Mouse (Mus musculus) gastrocnemius, postnatal 36 days (tissue): Measurements from ENCODE around the gene AB124611. TPM values are rescaled to one million over a fixed set of nuclear protein-coding genes. Genes with fewer than 3 reads are reported as not detected.

Experiments
- DNase-seq, 2 experiments: peaks; one replicate each; pipeline ENCODE4 v3.0.0; 2022
- intact Hi-C: fragments of 180-260 bp; cut with DNase I; formaldehyde crosslinking; loops from one replicate; pipeline ENCODE4 v1.15.1; 2025
- total RNA-seq, 2 experiments: library from RNA; stranded (reverse); gene quantifications; 2 replicates each; pipeline ENCODE4 v1.2.3; 2021

The AB124611 gene
- total RNA-seq, 2 experiments from 2014 or later = 0.59 to 0.72 TPM

DNA sequence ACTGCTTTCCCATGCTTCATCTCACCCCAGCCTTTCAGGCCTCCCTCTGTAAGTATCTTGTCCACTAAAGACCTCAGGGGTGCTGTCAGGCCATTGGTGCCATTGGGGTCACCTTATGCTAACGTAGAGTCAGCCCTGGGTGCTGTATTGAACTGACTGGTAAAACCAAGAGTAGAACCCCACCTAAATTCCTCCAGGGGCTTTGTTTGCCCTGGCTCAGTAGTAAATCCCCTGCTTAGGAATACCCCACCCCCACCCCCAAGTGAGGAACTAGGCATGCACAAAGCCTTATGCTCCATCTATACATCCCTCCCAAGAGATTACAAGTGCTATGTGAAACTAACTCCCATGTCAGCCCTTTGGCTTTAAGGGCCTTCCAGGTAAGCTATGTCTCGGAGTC lies 31.6 kb downstream of the AB124611 start:
- no peak for DNase-seq
- intact Hi-C loops = no loop called here

DNA sequence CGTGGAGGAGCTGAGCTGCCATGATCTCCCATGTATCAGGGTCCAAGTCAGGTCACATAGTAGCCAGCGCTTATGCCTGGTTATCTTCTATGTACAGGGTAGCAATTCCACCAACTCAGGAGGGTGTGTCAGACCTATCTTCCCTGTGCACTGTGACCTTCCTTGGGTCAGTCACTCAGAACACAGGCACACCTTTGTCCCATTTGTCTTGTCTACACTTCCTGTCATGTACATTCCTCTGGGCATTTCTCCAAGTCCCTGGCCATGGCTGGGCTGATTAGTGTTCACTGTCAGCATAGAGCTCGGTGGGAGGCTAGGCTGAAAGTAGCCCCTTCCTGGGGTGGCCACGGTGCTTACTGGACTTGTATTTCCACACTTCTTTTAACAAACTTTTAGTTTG lies 32.4 kb downstream of the AB124611 start:
- intact Hi-C loops = no loop called here
- DNase-seq = no peak

DNA sequence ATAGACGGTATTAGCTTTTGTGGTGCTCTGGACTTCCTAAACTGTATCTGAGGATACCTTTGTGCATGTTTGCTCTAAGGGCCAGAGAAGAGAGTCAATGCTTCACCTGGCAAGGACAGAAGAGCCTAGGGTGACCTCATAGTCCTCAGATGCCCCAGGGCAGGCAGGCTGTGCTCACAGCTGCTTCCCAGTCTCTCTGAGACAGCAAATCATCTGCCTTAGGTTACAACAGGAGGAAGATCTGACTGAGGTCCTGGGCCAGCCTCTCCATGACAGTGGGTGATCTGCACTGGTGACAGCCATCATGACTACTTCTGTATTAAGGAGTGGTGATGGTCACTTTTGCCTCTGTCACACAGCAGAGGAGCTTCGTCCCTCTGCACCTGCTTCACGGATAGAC lies 33.2 kb downstream of the AB124611 start:
- no peak for DNase-seq
- intact Hi-C loops = no loop called here

DNA sequence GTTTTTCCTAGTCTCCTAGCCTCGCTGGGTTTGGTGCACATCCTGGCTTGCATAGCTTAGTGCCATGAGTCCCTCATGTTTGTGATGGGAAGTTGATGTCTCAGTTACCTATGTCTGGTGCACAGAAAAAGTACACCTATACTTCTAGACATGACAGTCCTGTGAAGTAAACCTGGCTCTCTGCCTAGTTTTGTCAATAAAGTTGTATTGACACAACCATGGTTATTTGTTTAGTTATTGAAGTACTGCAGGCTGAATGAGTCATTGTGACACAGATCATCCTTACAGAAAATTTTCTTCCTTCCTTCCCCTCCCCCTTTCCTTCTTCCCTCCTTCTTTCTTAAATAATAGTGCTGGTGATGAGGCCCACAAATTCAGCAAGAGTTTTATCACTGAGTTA lies 38.4 kb downstream of the AB124611 start:
- intact Hi-C loops = no loop called here
- DNase-seq = no peak

DNA sequence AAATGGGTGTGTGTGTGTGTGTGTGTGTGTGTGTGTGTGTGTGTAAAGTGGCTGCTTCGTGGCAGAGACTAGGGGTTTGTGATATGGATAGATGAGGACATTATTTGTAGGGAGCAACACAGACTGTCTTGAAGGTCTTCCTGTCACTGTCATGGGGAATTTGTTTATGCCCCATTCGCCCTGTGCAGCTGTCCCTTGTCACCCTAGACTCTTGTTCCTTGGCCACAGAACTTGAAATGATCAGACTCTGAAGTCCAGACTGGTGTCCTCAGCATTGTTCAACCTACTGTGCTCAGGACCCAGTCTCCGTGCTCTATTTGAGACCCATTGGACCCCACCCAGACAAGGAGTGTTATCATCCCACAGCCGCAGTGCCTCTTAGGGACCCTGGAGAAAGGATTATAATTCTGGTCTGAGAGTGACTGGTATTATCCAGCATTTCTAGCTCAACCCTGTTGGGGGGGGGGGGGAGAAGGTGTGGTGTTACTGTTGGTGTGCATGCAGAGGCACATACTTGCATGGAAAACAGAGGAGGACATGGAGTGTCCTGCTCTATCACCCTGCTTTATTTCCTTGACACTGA lies 39.1 kb downstream of the AB124611 start:
- DNase-seq = no peak
- intact Hi-C loops = no loop called here

DNA sequence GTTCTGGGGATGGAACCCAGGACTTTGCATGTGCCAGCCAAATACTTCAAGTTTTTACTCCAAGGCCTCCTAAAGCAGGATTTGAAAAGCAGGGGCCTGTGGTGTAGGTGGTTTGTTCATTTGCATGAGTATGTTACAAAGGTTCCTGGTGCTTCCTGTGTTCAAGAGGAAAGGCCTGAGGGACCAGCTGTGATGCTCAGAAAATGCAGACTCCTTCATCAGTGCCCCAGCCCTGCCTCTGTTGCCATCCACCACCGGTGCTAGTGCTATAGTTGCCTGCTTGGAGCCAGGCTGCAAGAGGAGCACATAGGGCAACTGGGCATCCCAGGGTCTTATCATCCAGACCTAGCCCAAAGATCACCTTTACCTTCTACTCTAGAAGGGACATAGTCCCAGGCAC lies 40.6 kb downstream of the AB124611 start:
- no peak for DNase-seq
- intact Hi-C loops = no loop called here

DNA sequence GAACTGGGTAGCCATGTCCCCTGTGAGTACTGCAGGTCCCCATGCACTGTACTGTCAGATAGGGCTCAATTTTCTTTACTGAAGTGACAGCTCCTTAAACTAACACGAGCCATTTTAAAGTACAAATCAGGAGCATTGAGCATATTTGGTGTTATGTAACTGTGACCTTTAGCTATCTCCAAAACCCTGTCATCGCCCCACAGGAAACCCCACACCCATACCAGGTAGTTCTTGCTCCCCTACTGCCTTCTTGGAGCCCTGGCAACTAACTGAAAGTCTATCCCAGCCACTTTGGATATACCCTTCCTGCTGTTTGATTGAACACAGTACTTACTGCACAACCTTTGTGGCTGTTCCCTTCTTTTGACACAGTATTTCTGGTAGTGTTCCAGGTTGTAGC lies 41.1 kb downstream of the AB124611 start:
- DNase-seq = no peak
- intact Hi-C loops = no loop called here

DNA sequence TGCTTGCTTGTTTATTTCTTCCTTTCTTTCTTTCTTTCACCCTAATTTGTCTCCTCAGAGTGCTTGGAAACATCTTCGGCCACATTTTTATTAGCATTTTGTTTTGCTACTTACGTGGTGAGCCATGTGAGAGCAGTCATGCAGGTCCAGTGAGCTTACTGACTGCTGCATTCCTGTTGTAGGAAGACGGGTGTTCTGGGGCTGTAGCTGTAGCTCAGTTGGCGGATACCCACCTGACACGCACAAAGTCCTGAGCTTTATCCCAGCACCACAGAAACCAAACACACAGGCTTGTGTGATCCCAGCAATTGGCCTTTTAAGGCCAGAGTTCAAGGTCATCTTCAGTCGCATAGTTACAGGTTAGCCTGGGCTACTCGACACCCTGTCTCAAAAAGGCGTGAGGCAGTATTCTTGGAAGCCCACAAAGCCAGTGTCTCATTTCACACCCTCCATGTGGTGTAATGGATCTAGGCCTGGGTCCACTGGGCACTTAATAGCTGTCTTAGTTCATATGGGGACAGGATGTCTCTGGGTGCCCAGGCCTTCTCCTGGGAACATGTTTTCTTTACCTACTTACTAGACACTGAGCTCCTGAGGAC lies 42.8 kb downstream of the AB124611 start:
- DNase-seq = no peak
- intact Hi-C loops = no loop called here

DNA sequence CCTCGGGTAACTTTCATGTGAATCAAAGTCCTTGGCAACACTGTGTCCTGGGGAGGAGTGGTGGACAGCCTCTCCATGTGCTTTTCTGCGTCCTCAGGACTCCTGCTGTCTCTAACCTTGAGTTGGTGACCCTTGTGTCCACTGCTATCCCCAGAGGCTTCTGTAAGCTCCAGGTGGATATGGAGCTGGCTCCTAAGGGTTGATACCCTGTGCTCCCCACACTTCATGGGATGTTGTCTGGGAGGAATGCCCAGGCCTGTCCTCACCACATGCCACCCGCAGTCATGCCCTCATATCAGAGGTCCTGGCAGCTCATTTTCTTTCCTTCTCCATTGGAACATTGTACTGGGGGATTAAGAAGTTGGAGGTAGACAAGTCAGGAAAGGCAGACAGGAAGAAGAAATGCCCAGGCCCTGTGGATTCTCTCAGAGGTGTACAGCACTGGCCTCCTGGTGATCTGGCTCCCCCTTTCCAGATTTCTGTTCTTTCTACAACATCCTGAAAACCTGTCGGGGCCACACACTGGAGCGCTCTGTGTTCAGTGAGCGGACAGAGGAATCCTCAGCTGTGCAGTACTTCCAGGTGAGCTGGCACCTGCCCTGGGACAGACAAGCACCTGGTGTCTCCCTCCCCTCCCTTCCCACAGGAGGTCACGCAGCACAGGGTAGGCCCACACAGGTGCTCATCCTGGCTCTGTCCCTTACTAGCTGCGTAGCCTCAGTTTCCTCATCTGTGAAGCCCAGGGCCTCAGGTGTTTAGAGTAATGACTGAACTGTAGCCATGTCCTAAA lies 48.2 kb downstream of the AB124611 start:
- DNase-seq = no peak
- intact Hi-C loops = no loop called here

DNA sequence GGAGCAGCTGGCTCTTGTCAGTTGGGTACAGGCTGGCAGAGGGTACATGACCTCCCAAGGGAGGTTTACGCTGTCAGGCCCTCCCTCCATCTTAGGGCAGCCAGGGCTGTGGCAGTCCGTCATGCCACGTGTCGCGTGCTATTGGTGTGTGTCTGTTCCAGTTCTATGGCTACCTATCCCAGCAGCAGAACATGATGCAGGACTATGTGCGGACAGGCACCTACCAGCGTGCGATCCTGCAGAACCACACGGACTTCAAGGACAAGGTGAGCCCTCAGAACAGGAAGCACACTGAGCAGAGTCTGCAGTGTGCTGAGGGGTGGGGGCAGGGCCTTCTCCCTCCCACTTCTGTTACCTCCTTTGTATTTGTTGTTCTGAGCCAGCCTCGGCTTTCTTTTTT lies 49.3 kb downstream of the AB124611 start:
- intact Hi-C loops = no loop called here

DNA sequence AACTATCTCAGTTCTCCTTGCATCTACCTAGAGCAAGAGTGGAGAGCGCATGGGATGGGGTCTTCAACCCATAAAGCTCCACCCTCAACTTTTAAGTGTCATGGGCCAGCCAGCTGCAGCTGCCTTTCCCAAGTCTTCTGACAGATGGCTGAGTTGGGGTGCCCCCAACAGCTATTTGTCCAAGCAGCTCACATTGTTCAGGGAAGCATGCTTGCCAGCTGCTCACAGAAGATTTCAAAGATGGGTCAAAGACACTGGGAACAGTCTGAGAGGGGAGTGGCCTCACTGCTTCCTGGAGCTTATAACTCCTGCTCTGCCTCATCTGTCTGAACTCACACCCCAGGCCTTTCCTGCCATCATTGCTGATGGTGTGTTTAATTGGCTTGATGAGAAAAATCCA lies 50.3 kb downstream of the AB124611 start:
- intact Hi-C loops = no loop called here
- DNase-seq = no peak

More for the DNA sequence above, 49.3 kb downstream of the AB124611 start:
- DNase-seq = no peak

DNA sequence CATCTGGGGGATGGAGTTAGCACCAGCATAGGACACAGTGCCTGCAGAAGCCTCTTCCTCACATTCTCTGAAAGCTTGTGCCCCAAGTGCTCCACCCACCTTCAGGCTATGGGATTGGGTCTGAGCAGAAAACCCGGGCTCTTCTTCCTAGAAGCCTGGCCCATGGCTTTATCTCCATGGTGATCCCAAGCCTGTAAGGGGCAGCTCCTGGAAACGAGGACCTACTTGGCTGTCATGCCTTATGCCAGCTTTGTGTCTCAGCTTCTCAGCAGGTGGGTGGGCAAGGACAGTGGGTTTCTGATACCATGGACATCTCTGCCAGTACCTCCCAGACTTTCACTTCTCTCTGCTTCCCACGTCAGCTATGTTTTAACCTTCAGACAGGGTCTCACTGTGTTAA lies 52.2 kb downstream of the AB124611 start:
- intact Hi-C loops = no loop called here
- no peak for DNase-seq

DNA sequence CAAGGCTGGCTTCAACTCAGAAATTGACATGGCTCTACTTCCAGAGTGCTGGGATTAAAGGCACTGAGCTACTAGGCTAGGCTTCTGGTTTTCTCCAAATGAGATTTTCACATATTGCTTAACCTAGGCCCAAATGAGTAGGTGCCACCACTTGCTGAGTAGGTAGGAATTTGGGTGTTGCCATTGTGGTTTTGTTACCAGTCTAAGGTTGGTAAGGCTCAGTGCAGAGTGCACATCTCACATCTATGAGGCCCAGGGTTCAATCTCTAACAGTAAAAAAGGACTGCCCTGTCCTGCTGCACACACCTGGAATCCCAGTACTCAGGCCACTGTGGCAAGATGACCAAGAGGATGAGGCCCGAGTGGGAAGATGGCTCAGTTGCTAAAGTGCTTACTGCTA lies 59.4 kb downstream of the AB124611 start:
- intact Hi-C loops = no loop called here
- DNase-seq = no peak

DNA sequence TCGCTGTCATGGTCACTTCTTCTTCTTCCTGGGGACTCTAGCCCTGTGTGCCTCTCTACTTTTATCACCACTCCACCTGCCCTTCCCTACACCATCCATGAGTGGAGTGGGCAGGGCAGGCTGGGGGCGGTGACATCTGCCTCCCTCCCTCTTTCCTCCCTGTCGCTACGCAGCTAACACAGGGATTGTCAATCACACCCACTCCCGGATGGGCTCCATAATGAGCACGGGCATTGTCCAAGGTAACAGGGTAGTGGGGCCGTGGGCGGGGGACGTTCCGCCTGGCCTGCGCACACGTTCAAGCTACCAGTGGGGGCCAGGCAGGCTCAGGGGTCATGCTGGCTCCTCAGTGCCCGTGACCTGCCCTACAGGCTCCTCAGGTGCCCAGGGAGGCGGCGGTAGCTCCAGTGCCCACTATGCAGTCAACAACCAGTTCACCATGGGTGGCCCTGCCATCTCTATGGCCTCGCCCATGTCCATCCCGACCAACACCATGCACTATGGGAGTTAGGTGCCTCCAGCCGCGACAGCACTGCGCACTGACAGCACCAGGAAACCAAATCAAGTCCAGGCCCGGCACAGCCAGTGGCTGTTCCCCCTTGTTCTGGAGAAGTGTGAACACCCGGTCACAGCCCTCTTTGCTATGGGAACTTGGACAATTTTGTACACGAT lies 61.8 kb downstream of the AB124611 start:
- DNase-seq = no peak
- intact Hi-C loops = no loop called here

DNA sequence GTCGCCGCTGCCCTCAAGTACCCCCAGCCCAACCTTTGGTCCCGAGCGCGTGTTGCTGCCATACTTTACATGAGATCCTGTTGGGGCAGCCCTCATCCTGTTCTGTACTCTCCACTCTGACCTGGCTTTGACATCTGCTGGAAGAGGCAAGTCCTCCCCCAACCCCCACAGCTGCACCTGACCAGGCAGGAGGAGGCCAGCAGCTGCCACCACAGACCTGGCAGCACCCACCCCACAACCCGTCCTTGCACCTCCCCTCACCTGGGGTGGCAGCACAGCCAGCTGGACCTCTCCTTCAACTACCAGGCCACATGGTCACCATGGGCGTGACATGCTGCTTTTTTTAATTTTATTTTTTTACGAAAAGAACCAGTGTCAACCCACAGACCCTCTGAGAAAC lies 62.4 kb downstream of the AB124611 start:
- intact Hi-C loops = no loop called here
- DNase-seq = no peak

DNA sequence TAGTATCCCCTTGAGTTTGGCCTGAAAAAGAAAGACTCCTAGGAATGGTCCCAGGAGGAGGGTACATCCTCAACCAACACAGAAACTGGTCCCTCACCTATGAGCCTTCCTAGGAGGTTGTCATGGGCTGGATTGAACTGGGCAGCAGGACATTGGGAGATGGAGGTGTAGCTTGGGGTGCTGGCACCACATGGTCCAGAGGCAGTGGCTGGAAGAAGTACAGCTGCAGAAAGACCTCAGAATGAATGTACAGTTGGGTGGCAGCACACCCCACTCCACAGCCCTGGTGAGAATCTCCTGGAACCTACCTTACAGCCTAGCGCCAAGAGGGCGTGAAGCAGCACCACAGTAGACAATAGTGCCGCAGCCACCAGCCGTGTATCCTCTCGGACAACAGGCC lies 63.6 kb downstream of the AB124611 start:
- intact Hi-C loops = no loop called here
- DNase-seq = no peak

DNA sequence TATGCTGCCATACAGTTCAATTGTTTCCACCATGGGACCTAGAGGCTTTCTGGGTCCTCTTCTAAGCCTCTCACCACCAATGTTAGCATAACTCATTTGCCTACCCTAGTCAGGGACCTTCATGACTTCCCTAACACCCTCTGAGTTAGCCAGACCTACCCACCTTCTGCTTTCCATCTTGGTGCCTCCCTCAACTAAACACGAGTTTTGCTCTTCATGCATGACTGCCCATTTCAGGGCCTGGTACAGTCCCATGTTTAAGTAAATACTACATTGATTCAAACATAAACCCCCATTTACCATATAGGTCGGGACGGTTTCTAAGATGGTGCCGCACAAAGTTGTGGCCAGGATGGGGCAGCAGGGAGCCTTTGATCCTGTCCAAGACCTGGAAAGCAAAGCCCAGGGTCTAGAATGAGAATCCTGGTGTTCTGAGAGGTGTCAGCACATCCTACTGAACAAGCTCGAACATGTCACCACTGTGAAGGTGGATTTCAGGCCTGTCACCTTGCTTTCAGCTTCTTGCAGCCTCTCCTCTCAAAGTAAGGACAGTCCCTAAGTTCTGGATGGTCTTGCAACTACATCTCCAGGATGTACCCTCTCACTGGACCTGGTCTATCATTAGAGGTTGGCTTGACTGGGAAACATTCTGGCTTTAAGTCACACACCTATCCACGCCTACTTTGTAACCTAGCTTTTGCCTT lies 65.3 kb downstream of the AB124611 start:
- intact Hi-C loops = no loop called here
- DNase-seq = no peak

DNA sequence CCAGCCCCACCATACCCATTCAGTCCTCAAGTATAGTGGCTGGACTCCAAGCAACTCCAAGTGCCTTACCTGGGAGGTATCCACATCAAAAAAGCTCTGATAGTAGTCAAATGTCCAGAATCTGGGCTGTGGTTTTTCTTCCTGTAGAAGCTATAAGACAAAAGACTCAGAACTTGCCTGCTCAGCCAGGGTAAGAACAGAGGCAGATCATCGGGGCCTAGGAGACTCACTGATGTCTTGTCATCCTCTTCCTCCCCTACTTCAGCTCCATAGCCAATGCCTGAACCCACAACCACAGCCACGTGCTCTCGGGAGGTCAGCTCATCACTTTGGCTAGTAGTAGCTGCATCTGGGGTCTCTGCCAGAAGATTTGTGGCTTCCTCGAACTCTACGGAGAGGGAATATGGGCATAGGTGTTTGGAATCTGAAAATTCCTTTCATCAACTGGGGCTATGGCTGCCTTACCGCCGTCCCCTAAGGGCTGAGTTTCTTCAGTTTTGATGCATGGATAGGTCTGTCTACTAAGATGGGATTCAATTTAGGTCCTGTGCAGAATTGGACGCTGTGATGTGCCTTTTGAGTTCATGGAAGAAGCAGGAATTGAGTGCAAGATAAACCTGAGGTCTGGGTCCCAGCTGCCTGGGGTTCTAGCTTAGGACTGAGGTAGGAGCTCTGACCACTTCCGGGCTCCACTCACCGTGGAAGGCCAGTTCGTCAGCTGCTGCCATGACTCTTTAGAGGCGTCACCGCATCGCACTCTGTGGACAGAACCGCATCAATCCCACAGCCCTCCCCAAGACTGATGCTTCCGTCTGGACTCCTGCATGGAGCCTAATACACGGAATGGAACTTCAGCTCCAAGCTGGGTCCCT lies 66.1 kb downstream of the AB124611 start:
- DNase-seq = no peak
- intact Hi-C loops = no loop called here

DNA sequence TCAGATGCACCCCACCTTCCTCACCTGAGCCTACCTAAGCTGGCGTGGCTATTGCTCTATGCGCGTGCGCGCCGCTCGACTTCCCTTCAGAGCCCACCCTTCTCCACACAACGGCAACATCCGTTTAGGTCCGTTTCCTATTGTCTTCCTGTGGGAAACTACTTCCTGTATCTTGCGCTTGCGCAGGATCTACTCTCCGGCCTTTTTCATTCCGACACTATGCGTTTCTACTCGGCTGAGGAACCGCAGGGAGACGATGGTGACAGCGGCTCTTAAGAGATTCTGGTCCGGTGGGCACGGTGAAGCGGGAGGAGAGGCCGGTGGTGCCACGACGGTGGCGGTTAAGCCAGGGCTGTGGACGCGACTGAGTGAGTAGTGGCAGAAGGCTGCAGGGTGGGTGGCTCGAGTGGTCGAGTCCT lies 66.7 kb downstream of the AB124611 start, which contains the start of the genes Timm29 and Yipf2:
TSS of gene Timm29 (plus strand) at position 20 of the 419 bp plus-strand sequence.
TSS of gene Yipf2 (minus strand) at position 126 of the 419 bp plus-strand sequence.
- intact Hi-C loops = no loop called here
- peak; percentile 80 to 83 for DNase-seq
